Mouse (Mus musculus): Measurements from ENCODE around the gene Gm28308. TPM values are rescaled to one million over a fixed set of nuclear protein-coding genes. Genes with fewer than 3 reads are reported as not detected.

The Gm28308 gene
- polyA plus RNA-seq, 1 experiment from 2014 or later: not detected

DNA sequence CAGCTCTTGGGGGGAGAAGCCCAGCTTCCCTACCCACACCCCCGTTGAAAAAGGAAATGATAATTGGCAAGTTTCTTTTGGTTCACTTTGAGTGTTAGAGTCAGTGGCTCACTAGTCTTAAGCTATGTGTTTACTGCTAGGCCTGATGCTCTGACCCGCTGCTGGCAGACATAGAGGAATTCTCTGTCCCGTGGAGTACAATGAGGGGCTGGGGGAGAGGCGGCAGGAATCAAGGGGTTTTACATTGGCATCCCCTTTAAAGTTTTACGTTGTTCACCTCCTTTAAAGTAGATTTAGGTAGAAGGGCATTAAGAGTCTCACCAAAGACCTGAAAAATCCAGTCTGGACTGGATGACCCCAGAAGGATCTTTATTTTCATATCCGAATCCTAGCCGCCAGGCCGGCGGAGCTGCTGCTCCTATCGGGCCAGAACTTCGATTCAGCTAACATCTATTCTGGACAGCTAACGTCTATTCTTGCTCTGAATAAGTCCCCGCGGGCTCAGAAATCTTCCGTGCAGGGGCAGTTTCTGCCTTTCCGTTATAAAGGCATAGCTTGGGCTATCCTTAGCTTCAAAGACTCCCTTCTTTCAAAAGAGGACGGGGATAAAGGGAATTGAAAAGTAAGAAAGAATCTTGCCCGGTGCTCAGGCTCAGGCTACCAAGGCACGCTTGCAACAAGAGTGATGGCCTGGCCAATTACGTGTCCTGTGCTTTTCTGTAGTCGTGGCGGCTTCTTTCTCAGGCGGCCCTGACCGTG lies 39.1 kb upstream of the Gm28308 start:
- DNase-seq (ENCODE audit: low spot score): no peak
- Histone ChIP-seq H3K36me3 (no peaks in the 10 kb centered on the region), H3K27ac (no peak overlapping the region), H3K27me3 (ENCODE audit: insufficient read depth, poor library complexity, severe bottlenecking) (peaks cover 100% of the 10 kb centered on the region), H3K9me3 (no peaks in the 10 kb centered on the region), H3K4me1 (peaks cover 20% of the 10 kb centered on the region), H3K4me3 (no peak overlapping the region)
- 2% methylated on average over 24 of the region's 24 CpGs for WGBS

DNA sequence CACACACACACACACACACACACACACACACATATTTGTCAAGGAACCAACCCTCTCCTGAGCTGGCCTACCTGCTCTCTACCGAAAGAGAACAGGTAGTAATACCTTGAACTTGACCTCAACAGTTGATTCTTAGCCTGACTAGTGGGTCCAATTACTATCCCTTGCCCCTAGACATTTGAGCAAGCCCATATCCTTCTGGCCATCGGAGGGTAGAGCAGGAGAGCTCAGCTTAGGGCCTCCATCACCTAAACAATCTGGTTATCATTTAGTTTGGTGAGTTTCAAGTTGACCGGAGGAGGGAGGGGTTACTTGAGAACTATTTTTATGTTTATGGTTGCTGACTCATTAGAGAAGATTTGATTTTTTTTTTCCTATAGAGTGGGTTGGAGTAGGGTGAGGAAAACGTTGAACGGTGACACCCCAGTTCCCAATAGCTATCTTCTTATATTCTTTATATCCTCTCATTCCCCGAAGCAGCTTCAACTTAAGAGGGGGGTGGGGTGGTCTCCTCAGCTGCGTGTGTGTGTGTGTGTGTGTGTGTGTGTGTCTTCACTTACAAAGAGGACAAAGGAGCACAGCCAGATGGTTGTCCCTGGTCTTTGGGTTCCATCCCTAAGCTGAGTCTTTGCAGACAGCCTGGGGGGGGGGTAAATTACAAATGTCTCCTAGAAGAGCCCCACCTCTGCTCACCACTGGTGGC lies 38.2 kb upstream of the Gm28308 start:
- peak; percentile 51 for DNase-seq (ENCODE audit: low spot score)
- Histone ChIP-seq H3K4me3 (no peak overlapping the region), H3K36me3 (no peaks in the 10 kb centered on the region), H3K27ac (no peak overlapping the region), H3K4me1 (peaks cover 20% of the 10 kb centered on the region), H3K9me3 (no peaks in the 10 kb centered on the region), H3K27me3 (ENCODE audit: insufficient read depth, poor library complexity, severe bottlenecking) (peaks cover 100% of the 10 kb centered on the region)
- 10% methylated on average over 7 of the region's 7 CpGs for WGBS

DNA sequence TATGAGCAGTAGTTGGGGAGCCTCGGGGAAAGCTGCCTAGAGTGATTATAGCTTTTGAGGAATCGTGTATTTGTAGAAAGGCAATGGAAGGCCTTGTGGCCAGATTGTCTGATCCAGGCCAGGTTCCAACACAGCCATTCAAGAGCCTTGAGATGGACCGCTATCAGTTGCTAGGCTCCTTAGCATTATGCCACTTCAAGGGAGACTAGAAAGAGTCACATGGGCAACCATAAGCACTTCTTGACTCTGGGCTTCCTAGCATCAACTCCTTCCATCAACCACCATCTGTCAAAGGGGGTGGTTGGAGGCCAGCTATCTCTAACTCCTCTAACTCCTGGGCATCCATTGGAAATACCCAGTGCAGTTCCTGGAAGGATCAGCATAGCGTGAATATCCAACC lies 36.7 kb upstream of the Gm28308 start:
- Histone ChIP-seq H3K27me3 (ENCODE audit: insufficient read depth, poor library complexity, severe bottlenecking) (peaks cover 100% of the 10 kb centered on the region), H3K9me3 (no peaks in the 10 kb centered on the region), H3K4me3 (no peak overlapping the region), H3K36me3 (no peaks in the 10 kb centered on the region), H3K4me1 (peaks cover 25% of the 10 kb centered on the region), H3K27ac (no peak overlapping the region)
- WGBS: under 1% methylated on average over 4 of the region's 4 CpGs
- peak; percentile 69 for DNase-seq (ENCODE audit: low spot score)

DNA sequence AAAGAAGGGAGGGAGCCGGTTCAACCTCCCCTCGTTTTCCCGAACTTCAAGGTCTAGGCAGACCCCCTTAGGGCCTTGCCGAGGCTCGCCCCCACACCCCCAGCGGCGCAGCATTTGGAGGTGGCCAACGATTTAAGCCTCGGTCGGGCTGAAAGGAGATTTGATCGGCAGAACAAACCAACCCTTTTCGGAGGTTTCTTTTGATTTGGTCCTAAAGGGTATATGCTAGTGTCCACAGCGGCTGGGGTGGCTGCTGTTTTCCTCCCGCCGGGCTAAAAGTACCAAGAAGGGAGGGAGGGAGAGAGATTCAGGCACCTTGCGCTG lies 36.2 kb upstream of the Gm28308 start:
- Histone ChIP-seq H3K27me3 (ENCODE audit: insufficient read depth, poor library complexity, severe bottlenecking) (peaks cover 100% of the 10 kb centered on the region), H3K4me3 (peak overlapping the region; percentile 24; the same call in 1 of the 2 replicates), H3K27ac (no peak overlapping the region), H3K4me1 (peaks cover 26% of the 10 kb centered on the region), H3K9me3 (no peaks in the 10 kb centered on the region), H3K36me3 (no peaks in the 10 kb centered on the region)
- no peak for DNase-seq (ENCODE audit: low spot score)
- under 1% methylated on average over 16 of the region's 16 CpGs for WGBS

DNA sequence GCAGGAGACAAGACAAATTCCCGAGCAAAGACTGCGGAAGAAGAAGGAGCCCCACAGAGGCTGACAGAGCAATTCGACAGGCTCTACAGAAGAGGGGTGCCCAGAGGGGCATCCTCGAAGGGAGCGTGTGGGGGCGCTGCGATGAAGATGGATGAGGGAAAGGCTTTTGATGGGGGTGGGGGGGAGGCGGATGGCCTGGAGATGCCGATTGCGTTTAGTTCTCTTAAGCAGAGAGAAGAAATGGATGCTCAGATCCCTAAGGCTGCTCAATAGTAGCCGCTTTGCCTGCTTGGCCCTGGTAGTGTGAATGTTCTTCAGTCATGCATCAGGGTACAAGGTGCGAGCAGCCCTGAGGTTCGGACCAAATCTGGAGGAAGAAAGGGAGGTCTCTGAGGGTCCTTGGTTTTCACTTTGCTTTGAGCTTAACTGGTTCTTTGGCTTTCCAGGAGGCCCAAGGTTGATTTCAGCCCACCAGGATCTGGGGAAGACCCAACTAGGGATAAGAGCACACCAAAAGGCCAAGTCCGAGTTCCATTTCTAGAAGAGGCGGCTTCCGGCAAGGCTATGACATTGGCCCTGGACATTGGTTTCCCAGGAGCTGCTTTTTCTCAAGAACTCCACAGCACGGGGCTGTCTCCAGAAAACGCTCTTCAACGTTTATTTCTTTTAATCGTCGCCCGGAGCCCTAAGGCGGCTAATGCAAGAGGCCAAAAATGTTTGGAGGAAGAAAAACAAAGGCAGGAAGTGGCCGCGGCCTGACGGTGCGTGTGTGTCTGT lies 35.7 kb upstream of the Gm28308 start:
- Histone ChIP-seq H3K4me1 (peaks cover 26% of the 10 kb centered on the region), H3K27me3 (ENCODE audit: insufficient read depth, poor library complexity, severe bottlenecking) (peaks cover 100% of the 10 kb centered on the region), H3K4me3 (peak overlapping the region; percentile 24; the same call in 1 of the 2 replicates), H3K27ac (no peak overlapping the region), H3K9me3 (no peaks in the 10 kb centered on the region), H3K36me3 (no peaks in the 10 kb centered on the region)
- under 1% methylated on average over 27 of the region's 27 CpGs for WGBS
- peak; percentile 72 for DNase-seq (ENCODE audit: low spot score)

DNA sequence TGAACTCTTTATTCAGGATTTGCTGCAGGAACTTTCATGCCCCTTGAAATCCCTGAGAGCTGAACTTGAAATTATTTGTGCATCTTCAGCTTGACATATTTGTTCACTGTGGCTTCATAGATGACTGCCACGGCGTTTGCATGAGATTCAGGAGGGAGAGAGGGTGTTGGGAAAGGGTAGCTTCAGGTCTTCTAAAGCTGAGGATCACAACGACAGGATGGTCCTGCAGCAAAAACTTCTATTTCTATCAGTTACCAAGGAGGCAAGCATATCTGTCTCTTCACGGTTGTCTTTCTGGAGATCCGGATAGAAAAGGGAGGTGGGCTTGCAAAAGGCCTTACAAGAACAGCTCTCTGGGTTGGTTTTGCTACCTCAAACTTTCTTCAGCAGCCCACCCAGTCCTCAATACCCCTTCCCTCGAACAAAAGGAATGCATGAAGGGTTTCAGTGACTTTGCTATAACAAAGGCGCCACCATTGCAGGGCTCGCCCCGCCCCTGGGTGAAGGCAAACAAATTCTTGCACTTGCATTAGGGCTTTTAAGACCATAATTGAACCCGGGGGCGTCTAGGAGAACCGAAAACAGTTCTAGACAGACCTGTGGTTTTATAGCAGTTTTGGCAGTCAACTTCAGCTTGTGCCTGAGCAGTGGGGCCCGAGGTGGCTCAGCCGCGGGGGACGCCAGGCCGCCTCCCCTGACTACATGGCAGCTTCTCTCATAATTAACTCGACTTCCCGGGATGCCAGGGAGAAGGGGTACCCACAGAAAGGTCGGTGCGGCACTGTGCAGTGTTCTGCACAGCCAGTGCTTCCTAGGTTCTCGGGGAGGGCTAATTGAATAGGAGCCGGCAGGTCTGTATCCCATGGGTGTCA lies 34.9 kb upstream of the Gm28308 start:
- H3K4me1 ChIP-seq: peaks cover 20% of the 10 kb centered on the region
- 2% methylated on average over 23 of the region's 23 CpGs for WGBS

DNA sequence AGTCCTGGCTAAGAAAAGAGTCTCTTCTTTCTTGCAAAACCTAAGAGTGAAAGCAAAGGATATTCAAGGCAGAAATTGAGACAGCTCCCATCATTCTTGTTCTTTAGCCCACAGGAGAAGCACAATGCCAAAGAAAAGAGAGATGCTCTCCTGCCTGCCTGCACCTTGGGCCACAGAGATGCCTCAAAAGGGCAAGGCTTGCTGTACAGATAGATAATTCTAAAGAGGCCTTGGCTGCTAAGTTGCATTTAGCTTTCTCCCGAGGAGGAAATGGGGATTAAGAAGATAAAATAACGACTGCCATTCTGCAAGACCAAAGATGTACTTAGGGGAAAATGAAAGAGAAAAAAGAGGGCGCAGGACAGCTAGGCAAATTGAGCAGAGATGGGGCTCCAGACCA lies 33.8 kb upstream of the Gm28308 start:
- Histone ChIP-seq H3K27ac (no peak overlapping the region), H3K4me3 (0 out of 2 replicates have a peak overlapping the region, but pooled peaks have one; percentile 32), H3K36me3 (no peaks in the 10 kb centered on the region), H3K4me1 (peaks cover 15% of the 10 kb centered on the region), H3K27me3 (ENCODE audit: insufficient read depth, poor library complexity, severe bottlenecking) (peaks cover 99% of the 10 kb centered on the region), H3K9me3 (no peaks in the 10 kb centered on the region)
- WGBS: 4% methylated on average over 3 of the region's 3 CpGs
- DNase-seq (ENCODE audit: low spot score): peak; percentile 66

More for the DNA sequence above, 34.9 kb upstream of the Gm28308 start:
- Histone ChIP-seq H3K36me3 (no peaks in the 10 kb centered on the region), H3K27me3 (ENCODE audit: insufficient read depth, poor library complexity, severe bottlenecking) (peaks cover 100% of the 10 kb centered on the region), H3K27ac (no peak overlapping the region), H3K9me3 (no peaks in the 10 kb centered on the region), H3K4me3 (no peak overlapping the region)
- DNase-seq (ENCODE audit: low spot score): peak; percentile 72

DNA sequence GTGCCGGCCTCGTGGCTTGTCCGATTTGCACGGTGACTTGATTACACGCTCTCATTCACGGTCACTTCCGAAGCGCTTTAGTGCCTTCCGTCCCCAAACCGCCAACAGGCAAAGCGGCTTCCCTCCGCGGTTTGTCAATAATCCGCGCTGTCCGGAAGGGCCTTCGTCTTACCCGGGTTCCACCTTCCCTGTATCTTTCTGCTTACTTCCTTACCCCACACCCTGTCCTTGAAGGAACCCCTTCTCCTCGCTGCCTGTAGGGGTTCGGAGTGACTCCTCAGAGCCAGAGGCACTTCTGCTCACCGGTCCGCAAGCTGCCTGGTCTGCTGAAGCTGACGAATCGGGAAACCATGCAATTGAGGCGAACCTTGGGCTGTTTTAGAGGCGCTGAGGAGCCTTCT lies 33.3 kb upstream of the Gm28308 start:
- peak; percentile 75 for DNase-seq (ENCODE audit: low spot score)
- peak overlapping the region; percentile 32 for H3K4me3 ChIP-seq
- no peak overlapping the region for H3K27ac ChIP-seq
- H3K36me3 ChIP-seq: no peaks in the 10 kb centered on the region
- H3K9me3 ChIP-seq: no peaks in the 10 kb centered on the region
- peaks cover 99% of the 10 kb centered on the region for H3K27me3 ChIP-seq (ENCODE audit: insufficient read depth, poor library complexity, severe bottlenecking)
- peaks cover 15% of the 10 kb centered on the region for H3K4me1 ChIP-seq
- WGBS: under 1% methylated on average over 26 of the region's 26 CpGs

DNA sequence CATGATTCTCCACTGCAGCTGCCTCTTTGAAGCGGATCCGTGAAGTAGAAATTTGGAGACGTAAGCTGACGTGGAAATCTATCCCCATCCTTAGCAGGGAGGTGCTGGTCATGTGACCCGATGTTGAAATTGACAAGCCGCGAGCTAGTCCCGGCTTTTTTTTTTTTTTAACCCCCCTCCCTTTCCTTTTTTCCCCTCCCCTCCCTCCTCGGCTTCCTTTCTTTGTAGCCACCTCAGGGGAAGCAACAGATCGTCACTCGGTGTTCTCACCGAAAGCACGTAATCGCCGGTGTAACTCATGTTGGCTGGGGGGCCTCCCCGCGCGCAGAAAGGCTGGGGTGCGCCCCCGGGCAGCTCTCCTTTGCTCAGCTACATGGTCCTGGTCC lies 32.6 kb upstream of the Gm28308 start, which contains the start of gene Hoxa11:
Gene Hoxa11 (minus strand): TSS at position 54 of the 386 bp plus-strand sequence.
- under 1% methylated on average over 20 of the region's 20 CpGs for WGBS
- peak within 1 kb of the TSS; percentile 46 for H3K4me3 ChIP-seq
- no peaks in the 10 kb centered on the region for H3K36me3 ChIP-seq
- DNase-seq (ENCODE audit: low spot score): peak; percentile 72
- no peak within 1 kb of the TSS for H3K27ac ChIP-seq
- H3K4me1 ChIP-seq: peaks cover 15% of the 10 kb centered on the region
- peaks cover 99% of the 10 kb centered on the region for H3K27me3 ChIP-seq (ENCODE audit: insufficient read depth, poor library complexity, severe bottlenecking)
- no peaks in the 10 kb centered on the region for H3K9me3 ChIP-seq

DNA sequence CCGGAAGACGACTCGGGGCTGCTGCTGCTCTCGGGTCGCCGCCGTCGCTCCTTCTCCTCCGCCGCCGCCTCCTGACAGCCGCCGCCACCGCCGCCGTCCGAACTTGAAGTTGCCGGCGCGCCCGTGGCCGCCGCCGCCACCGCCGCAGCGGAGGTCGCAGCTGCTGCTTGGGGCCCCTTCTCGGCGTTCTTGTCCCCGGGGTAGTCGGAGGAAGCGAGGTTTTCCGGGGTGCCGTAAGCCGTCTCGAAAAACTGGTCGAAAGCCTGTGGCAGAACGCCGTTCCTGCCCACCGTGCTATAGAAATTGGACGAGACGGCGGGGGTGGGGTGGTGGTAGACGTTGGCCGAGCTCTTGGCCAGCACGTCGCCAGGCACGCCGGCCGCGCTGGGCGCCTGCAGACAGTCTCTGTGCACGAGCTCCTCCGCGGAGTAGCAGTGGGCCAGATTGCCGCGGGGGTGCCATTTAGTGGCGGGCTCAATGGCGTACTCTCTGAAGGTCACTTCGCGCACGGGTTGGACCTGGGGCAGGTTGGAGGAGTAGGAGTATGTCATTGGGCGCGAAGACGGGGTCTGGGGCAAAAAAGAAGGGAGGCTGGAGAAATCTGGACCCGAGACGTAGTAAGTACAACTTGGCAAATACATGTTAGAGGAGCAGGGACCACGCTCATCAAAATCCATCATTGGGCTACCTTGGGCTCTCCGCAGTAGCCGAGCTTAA lies 32.1 kb upstream of the Gm28308 start:
- H3K4me3 ChIP-seq: peak overlapping the region; percentile 46
- DNase-seq (ENCODE audit: low spot score): peak; percentile 72

DNA sequence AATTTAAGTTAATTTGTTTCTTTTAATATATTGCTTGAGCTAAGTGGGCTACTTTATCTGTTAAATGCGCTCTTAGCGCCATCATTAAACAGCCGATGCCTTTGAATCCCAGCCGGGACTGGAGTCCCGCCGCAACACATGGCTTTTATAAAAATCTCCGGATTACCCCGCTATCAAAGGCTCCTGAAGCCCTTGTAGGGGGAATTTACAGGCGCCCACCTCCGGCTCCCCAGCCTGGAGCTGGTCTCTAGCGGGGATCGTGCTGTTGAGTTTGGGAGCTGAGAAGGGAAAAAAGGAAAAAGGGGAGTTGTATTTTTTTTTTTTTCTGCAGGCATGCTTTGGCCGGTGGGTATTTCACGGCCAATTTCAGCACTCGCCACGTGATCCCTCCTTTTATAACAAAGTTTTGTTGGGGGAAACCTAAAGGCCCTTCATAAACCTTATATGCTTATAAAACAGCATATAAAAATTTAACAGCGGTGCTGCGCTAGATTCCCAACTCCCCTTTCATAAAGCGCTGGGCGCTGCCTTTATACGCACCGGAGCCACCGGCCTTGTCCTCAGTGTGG lies 31.4 kb upstream of the Gm28308 start:
- H3K4me1 ChIP-seq: peaks cover 18% of the 10 kb centered on the region
- peak; percentile 65 for DNase-seq (ENCODE audit: low spot score)
- 1% methylated on average over 23 of the region's 23 CpGs for WGBS
- peaks cover 99% of the 10 kb centered on the region for H3K27me3 ChIP-seq (ENCODE audit: insufficient read depth, poor library complexity, severe bottlenecking)
- no peaks in the 10 kb centered on the region for H3K36me3 ChIP-seq
- H3K27ac ChIP-seq: no peak overlapping the region
- H3K4me3 ChIP-seq: peak overlapping the region; percentile 46
- H3K9me3 ChIP-seq: no peaks in the 10 kb centered on the region

More for the DNA sequence above, 32.1 kb upstream of the Gm28308 start:
- under 1% methylated on average over 71 of the region's 71 CpGs for WGBS
- H3K9me3 ChIP-seq: no peaks in the 10 kb centered on the region
- H3K27me3 ChIP-seq (ENCODE audit: insufficient read depth, poor library complexity, severe bottlenecking): peaks cover 99% of the 10 kb centered on the region
- no peak overlapping the region for H3K27ac ChIP-seq
- no peaks in the 10 kb centered on the region for H3K36me3 ChIP-seq
- peaks cover 16% of the 10 kb centered on the region for H3K4me1 ChIP-seq

All from heart, embryonic 10.5 days (tissue).